Mouse (Mus musculus): ENCODE results near the gene Mansc4. TPM values are rescaled to one million over a fixed set of nuclear protein-coding genes. Genes with fewer than 3 reads are reported as not detected.
A peak's percentile ranks its signal among the peaks of the same experiment; 100 is the strongest.

Gene Mansc4
- total and polyA plus RNA-seq, 2 experiments from 2014 or later: 1.4 to 1.7 TPM

DNA sequence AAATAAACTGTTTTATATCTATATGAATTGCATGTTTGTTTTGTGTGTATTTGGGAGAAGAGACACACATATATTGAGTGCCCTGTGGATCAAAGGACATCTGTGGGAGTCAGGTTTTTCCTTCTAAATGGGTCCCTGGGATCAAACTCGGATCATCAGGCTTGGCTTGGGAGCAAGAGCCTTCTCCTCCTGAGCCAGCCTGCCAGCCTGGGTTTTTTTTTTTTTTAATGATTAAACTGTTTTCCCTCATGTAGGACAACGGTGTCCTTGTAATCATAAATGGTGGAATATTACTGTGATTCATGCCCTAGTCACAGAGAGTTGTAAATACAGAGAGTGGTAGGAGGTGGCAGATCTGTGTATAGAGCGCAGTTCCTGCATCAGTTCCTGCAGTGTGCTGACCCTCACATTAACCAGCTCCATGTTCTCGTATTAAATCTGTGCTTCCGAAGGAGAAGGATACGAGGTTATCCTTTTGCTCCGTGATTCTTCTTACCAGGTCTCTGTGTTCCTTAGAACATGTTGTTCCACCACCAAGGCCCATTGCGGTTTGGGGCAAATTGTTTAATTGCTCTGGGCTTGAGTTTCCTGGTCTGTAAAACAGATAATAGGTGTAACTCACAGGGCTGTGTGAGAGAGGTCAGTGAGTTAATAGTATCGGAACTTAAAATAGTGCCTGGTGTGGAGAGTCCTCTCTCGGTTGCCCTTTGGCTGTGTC is 22.4 kb downstream of the Mansc4 start:
- WGBS: 94% methylated on average over 10 of the region's 10 CpGs
- H3K4me2 ChIP-seq (ENCODE audit: low read depth, low read length): no peak overlapping the region
- H3K27ac ChIP-seq: no peak overlapping the region
- H3K27me3 ChIP-seq (ENCODE audit: insufficient read depth, low read length): no peaks in the 10 kb centered on the region
- DNase-seq (ENCODE audit: low spot score) (no peak), ATAC-seq (no peak)
- H3K4me3 ChIP-seq (ENCODE audit: low read length): no peak overlapping the region
- H3K9me3 ChIP-seq (ENCODE audit: low read length): no peaks in the 10 kb centered on the region
- no peak for TF ChIP-seq CTCF (IDR thresholded peaks at IDR 0.05; ENCODE audit: low read depth)
- no peak overlapping the region for H3K9ac ChIP-seq (replicated peaks; ENCODE audit: low read length)
- H3K36me3 ChIP-seq (ENCODE audit: insufficient read depth, low read length): peaks cover 18% of the 10 kb centered on the region
- H3K4me1 ChIP-seq (ENCODE audit: insufficient read depth, low read length): no peaks in the 10 kb centered on the region

DNA sequence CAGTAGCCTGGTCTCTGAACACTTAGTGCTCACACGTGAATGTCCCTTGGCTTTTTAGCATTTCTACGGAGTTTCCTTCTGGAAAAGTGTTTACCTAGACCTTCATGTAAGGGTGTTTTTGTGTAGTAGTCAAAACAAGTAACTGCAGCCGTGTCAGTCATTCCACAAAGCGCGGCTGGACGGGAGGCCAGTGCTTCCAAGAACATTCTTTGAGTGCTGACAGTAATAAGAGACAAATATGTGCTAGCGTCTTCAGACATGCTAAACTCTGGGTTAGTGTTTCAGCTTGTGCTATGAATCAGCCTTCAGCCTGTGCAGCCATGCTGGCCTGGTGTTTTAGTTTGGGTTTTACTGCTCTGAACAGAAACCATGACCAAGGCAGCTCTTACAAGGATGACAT is 24.1 kb downstream of the Mansc4 start:
- Histone ChIP-seq H3K9me3 (ENCODE audit: low read length) (no peaks in the 10 kb centered on the region), H3K27me3 (ENCODE audit: insufficient read depth, low read length) (no peaks in the 10 kb centered on the region), H3K27ac (no peak overlapping the region), H3K9ac (replicated peaks; ENCODE audit: low read length) (no peak overlapping the region), H3K4me2 (ENCODE audit: low read depth, low read length) (no peak overlapping the region), H3K4me1 (ENCODE audit: insufficient read depth, low read length) (no peaks in the 10 kb centered on the region), H3K4me3 (ENCODE audit: low read length) (no peak overlapping the region), H3K36me3 (ENCODE audit: insufficient read depth, low read length) (peaks cover 18% of the 10 kb centered on the region)
- ATAC-seq (no peak), DNase-seq (ENCODE audit: low spot score) (no peak)
- 90% methylated on average over 7 of the region's 7 CpGs for WGBS
- TF ChIP-seq CTCF (IDR thresholded peaks at IDR 0.05; ENCODE audit: low read depth): no peak

DNA sequence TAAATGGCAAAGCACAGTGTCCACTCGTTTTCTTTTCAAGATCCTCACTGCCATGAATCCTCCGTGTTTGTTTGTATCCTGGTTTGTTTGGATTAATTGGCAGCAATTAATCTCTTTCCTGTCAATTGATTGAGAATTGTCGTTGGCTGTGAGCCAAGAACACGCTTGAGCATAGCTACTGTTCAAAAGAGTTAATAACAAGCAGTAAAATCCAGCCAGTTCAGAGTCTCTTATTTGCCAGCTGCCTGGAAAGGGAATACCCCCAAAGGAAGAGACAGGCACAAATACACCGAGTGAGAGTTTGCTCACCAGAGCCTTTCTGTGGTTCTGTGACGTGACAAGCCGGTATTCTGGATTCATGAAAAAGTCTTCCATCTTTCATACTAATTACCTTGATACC is 24.8 kb downstream of the Mansc4 start:
- H3K36me3 ChIP-seq (ENCODE audit: insufficient read depth, low read length): peaks cover 12% of the 10 kb centered on the region
- 57% methylated on average over 7 of the region's 7 CpGs for WGBS
- no peak overlapping the region for H3K27ac ChIP-seq
- H3K4me1 ChIP-seq (ENCODE audit: insufficient read depth, low read length): no peaks in the 10 kb centered on the region
- no peak overlapping the region for H3K4me3 ChIP-seq (ENCODE audit: low read length)
- H3K9me3 ChIP-seq (ENCODE audit: low read length): no peaks in the 10 kb centered on the region
- TF ChIP-seq CTCF (IDR thresholded peaks at IDR 0.05; ENCODE audit: low read depth): no peak
- H3K4me2 ChIP-seq (ENCODE audit: low read depth, low read length): no peak overlapping the region
- DNase-seq (ENCODE audit: low spot score): peak; percentile 14
- no peak overlapping the region for H3K9ac ChIP-seq (replicated peaks; ENCODE audit: low read length)
- no peaks in the 10 kb centered on the region for H3K27me3 ChIP-seq (ENCODE audit: insufficient read depth, low read length)
- ATAC-seq: no peak

DNA sequence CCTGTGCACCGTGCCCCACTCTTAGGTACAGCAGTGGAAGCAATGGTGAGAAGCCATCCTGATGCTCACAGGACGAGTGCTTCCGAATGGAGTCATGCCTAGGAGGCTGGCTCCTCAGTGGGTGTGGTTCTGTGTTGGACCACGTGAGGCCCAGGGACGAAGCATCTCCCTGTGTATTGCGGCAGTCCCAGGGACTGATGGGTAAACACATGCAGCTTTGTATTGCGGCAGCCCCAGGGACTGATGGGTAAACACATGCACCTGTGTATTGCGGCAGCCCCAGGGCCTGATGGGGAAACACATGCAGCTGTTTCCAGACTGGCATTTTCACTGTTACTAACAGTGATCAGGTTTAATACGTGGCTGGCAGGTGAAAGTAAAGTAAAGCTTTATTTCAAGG is 25.2 kb downstream of the Mansc4 start:
- DNase-seq (ENCODE audit: low spot score): peak; percentile 19
- no peaks in the 10 kb centered on the region for H3K9me3 ChIP-seq (ENCODE audit: low read length)
- no peaks in the 10 kb centered on the region for H3K27me3 ChIP-seq (ENCODE audit: insufficient read depth, low read length)
- no peak overlapping the region for H3K4me2 ChIP-seq (ENCODE audit: low read depth, low read length)
- H3K4me1 ChIP-seq (ENCODE audit: insufficient read depth, low read length): no peaks in the 10 kb centered on the region
- no peak overlapping the region for H3K27ac ChIP-seq
- peaks cover 11% of the 10 kb centered on the region for H3K36me3 ChIP-seq (ENCODE audit: insufficient read depth, low read length)
- no peak overlapping the region for H3K9ac ChIP-seq (replicated peaks; ENCODE audit: low read length)
- WGBS: 79% methylated on average over 9 of the region's 9 CpGs
- no peak for TF ChIP-seq CTCF (IDR thresholded peaks at IDR 0.05; ENCODE audit: low read depth)
- no peak overlapping the region for H3K4me3 ChIP-seq (ENCODE audit: low read length)
- peak; percentile 58; the same call in 1 of the 2 replicates for ATAC-seq

DNA sequence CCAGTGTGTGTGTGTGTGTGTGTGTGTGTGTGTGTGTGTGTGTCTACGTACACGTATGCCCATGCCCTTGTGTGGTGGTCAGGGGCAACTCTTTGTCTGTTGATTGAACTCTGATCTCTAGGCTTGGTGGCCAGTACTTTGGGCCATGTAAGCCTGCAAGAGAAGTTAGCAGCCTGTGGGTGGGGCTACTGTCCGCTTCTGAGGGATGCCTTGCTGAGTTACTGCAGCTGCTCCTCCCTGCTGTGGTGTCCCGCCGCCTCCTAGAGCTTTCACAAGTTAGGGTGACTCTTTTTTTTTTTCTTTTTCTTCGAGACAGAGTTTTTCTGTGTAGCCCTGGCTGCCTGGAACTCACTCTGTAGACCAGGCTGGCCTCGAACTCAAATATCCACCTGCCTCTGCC is 27.5 kb downstream of the Mansc4 start:
- H3K36me3 ChIP-seq (ENCODE audit: insufficient read depth, low read length): peaks cover 26% of the 10 kb centered on the region
- no peak overlapping the region for H3K4me3 ChIP-seq (ENCODE audit: low read length)
- no peaks in the 10 kb centered on the region for H3K27me3 ChIP-seq (ENCODE audit: insufficient read depth, low read length)
- no peak overlapping the region for H3K4me2 ChIP-seq (ENCODE audit: low read depth, low read length)
- H3K4me1 ChIP-seq (ENCODE audit: insufficient read depth, low read length): no peaks in the 10 kb centered on the region
- 70% methylated on average over 7 of the region's 7 CpGs for WGBS
- no peak overlapping the region for H3K9ac ChIP-seq (replicated peaks; ENCODE audit: low read length)
- no peak for TF ChIP-seq CTCF (IDR thresholded peaks at IDR 0.05; ENCODE audit: low read depth)
- no peak overlapping the region for H3K27ac ChIP-seq
- ATAC-seq (no peak), DNase-seq (ENCODE audit: low spot score) (no peak)
- no peaks in the 10 kb centered on the region for H3K9me3 ChIP-seq (ENCODE audit: low read length)

DNA sequence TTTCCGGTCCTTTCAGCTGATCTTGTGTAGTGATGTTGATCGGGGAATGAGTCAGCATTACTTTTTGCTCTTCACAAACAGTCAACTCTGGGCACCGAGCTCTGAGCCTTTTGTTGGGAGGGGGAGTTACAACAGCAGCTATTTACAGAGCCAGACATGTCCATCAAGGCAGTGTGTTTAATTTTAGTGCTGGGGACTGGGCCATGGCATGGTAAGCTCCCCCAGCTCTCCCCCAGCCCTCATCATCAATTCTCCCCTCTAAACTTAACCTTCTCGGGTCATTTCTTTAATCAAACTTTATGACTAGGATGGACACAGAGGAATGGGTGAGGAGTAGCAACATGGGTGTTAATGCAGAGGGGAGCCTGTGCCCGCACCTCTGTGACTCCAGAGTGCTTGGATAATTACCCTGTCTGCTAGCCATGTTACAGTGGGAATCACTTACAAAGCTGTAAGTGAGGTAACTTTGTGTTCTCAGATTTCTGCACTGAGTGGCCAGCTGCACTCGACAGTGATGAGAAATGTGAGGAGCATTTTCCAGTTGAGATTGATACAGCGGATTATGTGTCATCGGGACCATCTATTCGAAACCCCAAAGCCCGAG is 31.4 kb downstream of the Mansc4 start:
- ATAC-seq: no peak
- no peak for DNase-seq (ENCODE audit: low spot score)
- no peaks in the 10 kb centered on the region for H3K9me3 ChIP-seq (ENCODE audit: low read length)
- H3K4me1 ChIP-seq (ENCODE audit: insufficient read depth, low read length): no peaks in the 10 kb centered on the region
- WGBS: 93% methylated on average over 10 of the region's 10 CpGs
- H3K4me3 ChIP-seq (ENCODE audit: low read length): no peak overlapping the region
- no peak overlapping the region for H3K9ac ChIP-seq (replicated peaks; ENCODE audit: low read length)
- no peak for TF ChIP-seq CTCF (IDR thresholded peaks at IDR 0.05; ENCODE audit: low read depth)
- H3K27ac ChIP-seq: no peak overlapping the region
- no peaks in the 10 kb centered on the region for H3K27me3 ChIP-seq (ENCODE audit: insufficient read depth, low read length)
- peaks cover 37% of the 10 kb centered on the region for H3K36me3 ChIP-seq (ENCODE audit: insufficient read depth, low read length)
- H3K4me2 ChIP-seq (ENCODE audit: low read depth, low read length): no peak overlapping the region
